Mouse (Mus musculus): ENCODE results near the gene Etnk1.

GRCm38 (mm10) chr6:143144556-143144955, 22.5 kb upstream of the Etnk1 start:
- no peak for TF ChIP-seq POLR2A (IDR thresholded peaks at IDR 0.05; ENCODE audit: extremely low read depth, insufficient read depth, low read length)
- no peak for TF ChIP-seq CTCF (IDR thresholded peaks at IDR 0.05; ENCODE audit: extremely low read depth, insufficient read depth, low read length)
